9 mouse cellular contexts compared by ENCODE assay signal in genomic region chr17:46621324-46621723, GRCm38 (mm10). TPM values are rescaled to one million over a fixed set of nuclear protein-coding genes. Genes with fewer than 3 reads are reported as not detected.
A peak's percentile ranks its signal among the peaks of the same experiment; 100 is the strongest.
DNase-seq lines count a peak whose midpoint lies in the region; ATAC-seq and TF ChIP-seq lines count a peak whose summit lies in the region.
"Had no signal": no experiment of that assay in that cellular context is flagged by ENCODE, and none has a peak within 500 bp of the region (broad histone marks: within the 10 kb centered on the region; RNA-seq: fewer than 3 reads in every experiment).

No protein-coding gene starts in this region.

- H3K27ac ChIP-seq in ES-E14 (ENCODE audit: insufficient read depth, low read depth, low read length, poor library complexity, severe bottlenecking), result no peak overlapping the region
- H3K27ac ChIP-seq in embryonic facial prominence, embryonic 12.5 days, result peak overlapping the region; percentile 51
- H3K27ac ChIP-seq in hindbrain, embryonic 15.5 days (replicated peaks), result peak overlapping the region; percentile 54; the same call in 1 of the 2 replicates
- 0 out of 2 replicates have a peak overlapping the region, but pooled peaks have one; percentile 20 for H3K27ac ChIP-seq in limb, embryonic 12.5 days
- H3K27ac ChIP-seq in neural tube, embryonic 15.5 days (replicated peaks), result peak overlapping the region; percentile 76
- H3K27ac ChIP-seq: liver, embryonic 14.5 days had no signal

- no peaks in the 10 kb centered on the region for H3K9me3 ChIP-seq in ES-E14 (ENCODE audit: control insufficient read depth, insufficient read depth, low read depth, low read length)
- H3K9me3 ChIP-seq in embryonic facial prominence, embryonic 12.5 days, result no peaks in the 10 kb centered on the region
- no peaks in the 10 kb centered on the region for H3K9me3 ChIP-seq in hindbrain, embryonic 15.5 days
- no peaks in the 10 kb centered on the region for H3K9me3 ChIP-seq in limb, embryonic 12.5 days
- no peaks in the 10 kb centered on the region for H3K9me3 ChIP-seq in neural tube, embryonic 15.5 days (replicated peaks)

- ATAC-seq in cerebellum, adult (ENCODE audit: insufficient number of reproducible peaks, low FRiP score, low TSS enrichment), result peak; percentile 49; the same call in 1 of the 2 replicates
- no peak for ATAC-seq in embryonic facial prominence, embryonic 12.5 days (ENCODE audit: insufficient number of reproducible peaks, insufficient read depth, low FRiP score, low TSS enrichment)
- no peak for ATAC-seq in hindbrain, embryonic 15.5 days (ENCODE audit: low FRiP score, low read depth)
- no peak for ATAC-seq in limb, embryonic 12.5 days (ENCODE audit: insufficient number of reproducible peaks, insufficient read depth, low FRiP score, low TSS enrichment, low read depth)
- no peak for ATAC-seq in neural tube, embryonic 15.5 days (ENCODE audit: low FRiP score)
- no peak for ATAC-seq in CD4-positive, CD25-positive, alpha-beta regulatory T cell, adult 4 months

- H3K9ac ChIP-seq in ES-E14 (ENCODE audit: insufficient read depth, low read depth, low read length, poor library complexity, severe bottlenecking), result 0 out of 2 replicates have a peak overlapping the region, but pooled peaks have one; percentile 5
- H3K9ac ChIP-seq in embryonic facial prominence, embryonic 12.5 days, result no peak overlapping the region
- H3K9ac ChIP-seq in hindbrain, embryonic 15.5 days, result no peak overlapping the region; the same call in 1 of the 2 replicates
- no peak overlapping the region for H3K9ac ChIP-seq in limb, embryonic 12.5 days (replicated peaks)
- 0 out of 2 replicates have a peak overlapping the region, but pooled peaks have one; percentile 21 for H3K9ac ChIP-seq in neural tube, embryonic 15.5 days (replicated peaks)
- H3K9ac ChIP-seq: liver, embryonic 14.5 days had no signal

- peaks cover 28 to 48% of the 10 kb centered on the region in 2 experiments for H3K4me1 ChIP-seq in ES-E14 (ENCODE audit: control insufficient read depth in 2 of 2, insufficient read depth in 2 of 2, low read length in 2 of 2, poor library complexity in 1 of 2)
- H3K4me1 ChIP-seq in embryonic facial prominence, embryonic 12.5 days, result peaks cover 97% of the 10 kb centered on the region
- peaks cover 71% of the 10 kb centered on the region for H3K4me1 ChIP-seq in hindbrain, embryonic 15.5 days (replicated peaks)
- peaks cover 99% of the 10 kb centered on the region for H3K4me1 ChIP-seq in limb, embryonic 12.5 days (replicated peaks)
- H3K4me1 ChIP-seq in neural tube, embryonic 15.5 days, result peaks cover 91% of the 10 kb centered on the region

- H3K4me2 ChIP-seq in embryonic facial prominence, embryonic 12.5 days (replicated peaks), result peak overlapping the region; percentile 2; the same call in 1 of the 2 replicates
- H3K4me2 ChIP-seq in hindbrain, embryonic 15.5 days, result peak overlapping the region; percentile 22; the same call in 1 of the 2 replicates
- peak overlapping the region; percentile 20 for H3K4me2 ChIP-seq in limb, embryonic 12.5 days
- H3K4me2 ChIP-seq in neural tube, embryonic 15.5 days, result peak overlapping the region; percentile 32

- no peaks in the 10 kb centered on the region for H3K27me3 ChIP-seq in embryonic facial prominence, embryonic 12.5 days
- H3K27me3 ChIP-seq in hindbrain, embryonic 15.5 days, result no peaks in the 10 kb centered on the region
- no peaks in the 10 kb centered on the region for H3K27me3 ChIP-seq in limb, embryonic 12.5 days
- H3K27me3 ChIP-seq in neural tube, embryonic 15.5 days (replicated peaks), result no peaks in the 10 kb centered on the region

- H3K36me3 ChIP-seq in ES-E14 (ENCODE audit: control insufficient read depth, insufficient read depth, low read length, poor library complexity, severe bottlenecking), result no peaks in the 10 kb centered on the region
- H3K36me3 ChIP-seq in embryonic facial prominence, embryonic 12.5 days, result no peaks in the 10 kb centered on the region
- no peaks in the 10 kb centered on the region for H3K36me3 ChIP-seq in hindbrain, embryonic 15.5 days
- H3K36me3 ChIP-seq in limb, embryonic 12.5 days, result no peaks in the 10 kb centered on the region
- H3K36me3 ChIP-seq in neural tube, embryonic 15.5 days, result no peaks in the 10 kb centered on the region

- H3K4me3 ChIP-seq in ES-E14 (ENCODE audit: insufficient read depth in 1 of 2, low read depth in 1 of 2, low read length in 2 of 2, poor library complexity in 1 of 2, severe bottlenecking in 1 of 2), result 0 out of 4 replicates have a peak overlapping the region, but pooled peaks of 1 of the 2 experiments have one; percentile 3
- H3K4me3 ChIP-seq in embryonic facial prominence, embryonic 12.5 days, result no peak overlapping the region
- H3K4me3 ChIP-seq in hindbrain, embryonic 15.5 days, result no peak overlapping the region
- H3K4me3 ChIP-seq in limb, embryonic 12.5 days (replicated peaks), result no peak overlapping the region; the same call in 1 of the 2 replicates
- H3K4me3 ChIP-seq in neural tube, embryonic 15.5 days (replicated peaks), result no peak overlapping the region

- DNase-seq in cerebellum, adult 8-10 months, result no peak
- no peak for DNase-seq in ES-E14 (ENCODE audit: low read depth, low spot score)

- 51% methylated on average over 15 of the region's 15 CpGs for WGBS in embryonic facial prominence, embryonic 12.5 days
- 51% methylated on average over 15 of the region's 15 CpGs for WGBS in hindbrain, embryonic 15.5 days
- WGBS in limb, embryonic 12.5 days, result 43% methylated on average over 15 of the region's 15 CpGs
- 38% methylated on average over 15 of the region's 15 CpGs for WGBS in neural tube, embryonic 15.5 days

- in situ Hi-C loops in ES-E14 (cut with MboI; ENCODE audit: low sequenced_read_pairs in 2 of 2, unreplicated experiment in 2 of 2), result no loop called here

TF ChIP-seq in ES-E14, 5 proteins besides CTCF, POLR2A, EP300 and RAD21:
- no peak for TF ChIP-seq CHD2 (IDR thresholded peaks at IDR 0.05; ENCODE audit: low read depth, low read length)
- TF ChIP-seq ZC3H11A (IDR thresholded peaks at IDR 0.05; ENCODE audit: borderline replicate concordance, low read depth, low read length), result no peak
- TF ChIP-seq ZNF384 (IDR thresholded peaks at IDR 0.05; ENCODE audit: low read depth, low read length), result no peak
- TF ChIP-seq HCFC1 (IDR thresholded peaks at IDR 0.05; ENCODE audit: borderline replicate concordance, insufficient read depth, low read length), result no peak
- no peak for TF ChIP-seq MAFK (IDR thresholded peaks at IDR 0.05; ENCODE audit: insufficient read depth, low read depth, low read length)
TF ChIP-seq in ES-E14: peak in this region for 0.

RNA-seq across cellular contexts. Expression of gene Ptk7, which starts 8.0 kb away (rescaled TPM):
- 200 and 384 TPM in 2 replicates for total RNA-seq in ES-E14 (2012; rRNA removed)
- 130 and 134 TPM in 2 replicates for polyA plus RNA-seq in embryonic facial prominence, embryonic 12.5 days (2016; fragmentation: Nextera tagmentation; extraction: Ambion mirVana)
- 32.8 and 34.1 TPM in 2 replicates for polyA plus RNA-seq in hindbrain, embryonic 15.5 days (2015; fragmentation: Nextera tagmentation; extraction: Ambion mirVana)
- 156 and 165 TPM in 2 replicates for polyA plus RNA-seq in limb, embryonic 12.5 days (2016; fragmentation: Nextera tagmentation; extraction: Ambion mirVana)
- polyA plus RNA-seq in neural tube, embryonic 15.5 days (2015; fragmentation: Nextera tagmentation; extraction: Ambion mirVana), result 29.3 and 41.7 TPM in 2 replicates
- polyA plus RNA-seq in CD4-positive, CD25-positive, alpha-beta regulatory T cell, adult 4 months (2017; shearing (Covaris generic)), result not detected

RNA-seq across cellular contexts. Expression of gene Klc4, which starts 24.5 kb away (rescaled TPM):
- 17.8 and 20.7 TPM in 2 replicates for total RNA-seq in ES-E14 (2012; rRNA removed)
- polyA plus RNA-seq in embryonic facial prominence, embryonic 12.5 days (2016; fragmentation: Nextera tagmentation; extraction: Ambion mirVana), result 28.5 and 29.8 TPM in 2 replicates
- 33.9 and 35.9 TPM in 2 replicates for polyA plus RNA-seq in hindbrain, embryonic 15.5 days (2015; fragmentation: Nextera tagmentation; extraction: Ambion mirVana)
- 27.2 and 27.6 TPM in 2 replicates for polyA plus RNA-seq in limb, embryonic 12.5 days (2016; fragmentation: Nextera tagmentation; extraction: Ambion mirVana)
- polyA plus RNA-seq in neural tube, embryonic 15.5 days (2015; fragmentation: Nextera tagmentation; extraction: Ambion mirVana), result 31.8 and 32.3 TPM in 2 replicates
- 10 to 100 TPM; 13.6 to 14.7 TPM for polyA plus RNA-seq in CD4-positive, CD25-positive, alpha-beta regulatory T cell, adult 4 months (2017; shearing (Covaris generic))

RNA-seq across cellular contexts. Expression of gene Mrpl2, which starts 24.7 kb away (rescaled TPM):
- 205 and 261 TPM in 2 replicates for total RNA-seq in ES-E14 (2012; rRNA removed)
- polyA plus RNA-seq in embryonic facial prominence, embryonic 12.5 days (2016; fragmentation: Nextera tagmentation; extraction: Ambion mirVana), result 98.1 and 102 TPM in 2 replicates
- polyA plus RNA-seq in hindbrain, embryonic 15.5 days (2015; fragmentation: Nextera tagmentation; extraction: Ambion mirVana), result 64.3 TPM in 2 replicates
- polyA plus RNA-seq in limb, embryonic 12.5 days (2016; fragmentation: Nextera tagmentation; extraction: Ambion mirVana), result 99.5 and 112 TPM in 2 replicates
- 64.9 and 80.5 TPM in 2 replicates for polyA plus RNA-seq in neural tube, embryonic 15.5 days (2015; fragmentation: Nextera tagmentation; extraction: Ambion mirVana)
- 10 to 100 TPM; 57.0 to 65.9 TPM for polyA plus RNA-seq in CD4-positive, CD25-positive, alpha-beta regulatory T cell, adult 4 months (2017; shearing (Covaris generic))

RNA-seq across cellular contexts. Expression of gene Cul7, which starts 28.8 kb away (rescaled TPM):
- total RNA-seq in ES-E14 (2012; rRNA removed), result 88.5 and 96.1 TPM in 2 replicates
- 57.3 and 61.1 TPM in 2 replicates for polyA plus RNA-seq in embryonic facial prominence, embryonic 12.5 days (2016; fragmentation: Nextera tagmentation; extraction: Ambion mirVana)
- polyA plus RNA-seq in hindbrain, embryonic 15.5 days (2015; fragmentation: Nextera tagmentation; extraction: Ambion mirVana), result 38.4 and 43.8 TPM in 2 replicates
- 56.1 and 60.1 TPM in 2 replicates for polyA plus RNA-seq in limb, embryonic 12.5 days (2016; fragmentation: Nextera tagmentation; extraction: Ambion mirVana)
- polyA plus RNA-seq in neural tube, embryonic 15.5 days (2015; fragmentation: Nextera tagmentation; extraction: Ambion mirVana), result 37.1 and 40.1 TPM in 2 replicates
- 1 to 10 TPM; 3.3 to 5.9 TPM for polyA plus RNA-seq in CD4-positive, CD25-positive, alpha-beta regulatory T cell, adult 4 months (2017; shearing (Covaris generic))

RNA-seq across cellular contexts. Expression of gene Rrp36, which starts 52.8 kb away (rescaled TPM):
- 44.5 and 57.0 TPM in 2 replicates for total RNA-seq in ES-E14 (2012; rRNA removed)
- 62.6 and 67.6 TPM in 2 replicates for polyA plus RNA-seq in embryonic facial prominence, embryonic 12.5 days (2016; fragmentation: Nextera tagmentation; extraction: Ambion mirVana)
- 53.0 TPM in 2 replicates for polyA plus RNA-seq in hindbrain, embryonic 15.5 days (2015; fragmentation: Nextera tagmentation; extraction: Ambion mirVana)
- 68.8 and 70.0 TPM in 2 replicates for polyA plus RNA-seq in limb, embryonic 12.5 days (2016; fragmentation: Nextera tagmentation; extraction: Ambion mirVana)
- polyA plus RNA-seq in neural tube, embryonic 15.5 days (2015; fragmentation: Nextera tagmentation; extraction: Ambion mirVana), result 53.5 and 59.1 TPM in 2 replicates
- 10 to 100 TPM; 47.2 to 62.6 TPM for polyA plus RNA-seq in CD4-positive, CD25-positive, alpha-beta regulatory T cell, adult 4 months (2017; shearing (Covaris generic))

Comparison
In these comparisons a context has a peak if more than half of its experiments do, and no peak if none do; other contexts are left out.
1. H3K9ac ChIP-seq: peak in ES-E14 (single experiment) and neural tube, embryonic 15.5 days (single experiment); none in embryonic facial prominence, embryonic 12.5 days (single experiment), hindbrain, embryonic 15.5 days (single experiment) and limb, embryonic 12.5 days (single experiment).
2. RNA of gene Ptk7, which starts 8.0 kb away (polyA plus RNA-seq): 156 to 165 TPM in limb, embryonic 12.5 days, 130 to 134 TPM in embryonic facial prominence, embryonic 12.5 days, 32.8 to 34.1 TPM in hindbrain, embryonic 15.5 days and 29.3 to 41.7 TPM in neural tube, embryonic 15.5 days; not detected in CD4-positive, CD25-positive, alpha-beta regulatory T cell, adult 4 months; every median in the first group is over 10 times any median in the second.
3. Peak in every context shown above with its lines, with median percentiles within 50 percentile points of each other: H3K4me2 ChIP-seq.